Mouse (Mus musculus) heart, adult 18-20 months (tissue): Measurements from ENCODE around the gene Itgb1. TPM values are rescaled to one million over a fixed set of nuclear protein-coding genes. Genes with fewer than 3 reads are reported as not detected.

Experiments
- DNase-seq, 2 experiments: peaks; one replicate each; pipeline ENCODE4 v3.0.0; 2021 to 2022; ENCODE audit warnings: mixed read lengths in 1 of 2
- long read RNA-seq, 2 experiments: library from polyadenylated mRNA; stranded (forward); transcript quantifications; one replicate each; pipeline ENCODE4 v2.0.0; 2021
- total RNA-seq, 2 experiments: library from RNA; stranded (reverse); gene quantifications; 2 replicates each; pipeline ENCODE4 v1.2.3; 2021

Gene Itgb1
- 100 to 1,000 TPM; 307 to 323 TPM for total RNA-seq
- long read RNA-seq, experiment 1, transcript Itgb1-201 (16 exons, 3,815 nt), result major isoform, 86 of 235 reads
- long read RNA-seq, experiment 1, partial matches to known transcripts, result 33 of 235 reads
- long read RNA-seq, experiment 1, other reads (novel, unspliced or antisense), result 115 of 235 reads
- long read RNA-seq, experiment 2, transcript Itgb1-201 (16 exons, 3,815 nt), result major isoform, 32 of 100 reads
- long read RNA-seq, experiment 2, partial matches to known transcripts, result 17 of 100 reads
- long read RNA-seq, experiment 2, other reads (novel, unspliced or antisense), result 51 of 100 reads

DNA sequence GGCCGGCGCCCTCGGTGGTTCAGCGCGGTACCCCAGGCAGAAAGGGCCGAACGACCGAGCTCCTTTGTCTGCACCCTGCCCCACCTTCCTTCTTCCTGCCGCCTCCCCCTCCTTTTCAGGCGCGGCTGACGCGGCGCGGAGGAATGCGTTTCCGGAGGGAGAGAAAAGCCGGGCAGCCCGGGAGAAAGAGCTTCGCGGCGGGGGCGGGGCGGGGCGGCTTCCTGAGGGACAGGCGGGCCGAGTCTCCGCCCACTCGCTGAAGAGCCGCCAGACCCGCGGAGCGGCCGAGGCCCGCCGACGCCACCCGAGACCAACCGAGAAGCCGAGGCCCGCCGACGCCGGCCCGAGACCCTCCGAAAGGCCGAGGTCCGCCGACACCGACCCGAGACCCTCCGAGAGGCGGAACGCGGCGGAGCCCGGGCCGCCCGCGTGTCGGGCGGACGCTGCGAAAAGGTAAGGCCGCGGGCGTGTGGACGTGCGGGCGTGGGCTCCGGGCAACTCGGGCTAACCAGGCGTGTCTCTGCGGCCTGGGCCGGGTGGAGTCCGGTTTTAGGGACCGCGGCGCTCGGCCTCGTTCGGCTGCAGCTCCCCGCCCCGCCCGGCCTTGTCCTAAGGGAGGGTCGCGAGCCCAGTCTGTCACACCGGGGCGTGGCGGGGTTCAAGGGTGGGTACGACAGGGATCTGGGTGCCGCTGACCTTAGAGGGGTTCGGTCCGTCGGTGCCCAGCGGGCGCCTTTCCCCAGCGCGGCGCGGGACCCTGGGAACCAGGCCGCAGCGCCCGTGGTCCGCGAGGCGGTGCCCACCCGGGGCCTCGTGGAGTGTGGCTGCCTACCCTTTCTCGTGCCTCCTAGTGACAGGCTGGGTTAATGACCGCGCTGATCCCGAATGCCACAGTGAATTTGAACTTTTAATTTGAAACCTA is at the start of gene Itgb1:
Gene Itgb1, plus strand, starts transcription at position 148 of the 922 bp plus-strand sequence.
- DNase-seq, result peak; percentile 95 to 97

DNA sequence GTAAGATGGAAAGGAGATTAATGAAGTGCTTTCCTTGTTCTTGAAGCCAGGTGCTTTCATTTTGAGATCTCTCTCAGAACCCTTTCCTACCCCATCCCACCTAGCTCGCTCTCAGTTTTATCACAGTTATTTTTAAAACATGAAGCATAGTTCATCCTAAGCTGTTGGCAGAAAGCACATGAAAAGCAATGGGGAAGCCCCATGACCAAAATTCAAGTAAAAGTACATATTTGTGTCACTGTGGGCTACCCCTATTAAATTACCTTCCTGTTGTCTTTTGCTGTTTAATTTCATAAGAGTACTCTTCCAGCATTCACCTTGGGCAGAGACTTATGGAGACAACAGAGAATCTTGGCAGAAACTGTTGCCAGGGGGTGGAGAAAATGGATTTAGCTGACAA is 42.4 kb upstream of the Itgb1 start:
- DNase-seq, result no peak

DNA sequence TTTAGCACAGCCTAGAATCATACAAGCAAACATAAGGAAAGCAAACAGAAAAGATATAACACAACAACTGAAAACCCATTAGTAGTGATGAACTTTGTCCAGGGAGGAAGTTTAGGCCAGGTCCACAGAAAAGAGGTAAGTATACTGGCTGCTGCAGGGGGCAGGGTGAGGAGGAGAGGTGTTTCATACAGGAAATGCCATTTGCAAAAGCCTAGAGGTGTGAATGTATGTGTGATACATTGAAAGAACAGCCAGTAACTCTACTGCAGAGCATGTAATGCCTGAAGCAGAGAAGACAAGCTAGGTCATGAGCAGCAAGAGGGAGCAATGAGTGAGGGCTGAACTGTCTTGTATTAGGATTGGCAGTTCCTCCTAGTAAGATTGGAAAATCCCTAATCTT is 40.0 kb upstream of the Itgb1 start:
- no peak for DNase-seq

DNA sequence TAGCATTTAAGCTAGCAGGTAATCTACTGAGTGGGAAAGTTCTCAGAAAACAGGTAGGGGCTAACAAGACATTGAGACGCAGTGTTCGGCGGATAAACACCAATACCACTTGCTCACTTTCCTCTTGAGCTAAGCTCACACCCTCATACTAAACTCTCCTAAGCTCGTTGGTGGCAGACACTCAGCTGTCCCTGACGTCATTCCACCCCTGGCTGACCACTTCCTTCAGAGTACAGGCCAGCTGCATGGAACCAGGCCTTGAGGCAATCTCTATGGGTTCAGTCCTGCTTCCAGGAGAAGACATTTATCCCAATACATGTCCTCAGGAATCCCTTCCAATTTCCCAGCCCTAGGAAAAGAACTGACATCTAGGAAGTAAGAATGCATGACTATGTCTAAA is 39.0 kb upstream of the Itgb1 start:
- no peak for DNase-seq

DNA sequence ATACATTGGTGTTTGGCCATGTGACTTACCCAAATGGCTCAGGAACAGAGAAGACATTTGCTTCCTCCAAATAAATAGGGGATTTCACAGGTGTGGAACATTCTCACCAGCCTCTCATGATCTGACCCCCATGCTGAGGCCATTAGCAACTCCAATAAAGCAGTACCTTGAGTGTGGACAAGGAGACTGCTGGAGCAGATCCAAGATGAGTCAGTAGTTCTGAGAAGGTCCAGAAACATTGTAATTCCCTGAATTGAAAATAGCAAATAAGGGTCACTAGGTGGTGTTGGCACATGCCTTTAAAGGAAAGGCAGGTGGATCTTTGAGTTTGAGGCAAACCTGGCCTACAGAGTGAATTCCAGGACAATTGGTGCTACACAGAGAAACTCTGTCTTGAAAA is 37.4 kb upstream of the Itgb1 start:
- no peak for DNase-seq

DNA sequence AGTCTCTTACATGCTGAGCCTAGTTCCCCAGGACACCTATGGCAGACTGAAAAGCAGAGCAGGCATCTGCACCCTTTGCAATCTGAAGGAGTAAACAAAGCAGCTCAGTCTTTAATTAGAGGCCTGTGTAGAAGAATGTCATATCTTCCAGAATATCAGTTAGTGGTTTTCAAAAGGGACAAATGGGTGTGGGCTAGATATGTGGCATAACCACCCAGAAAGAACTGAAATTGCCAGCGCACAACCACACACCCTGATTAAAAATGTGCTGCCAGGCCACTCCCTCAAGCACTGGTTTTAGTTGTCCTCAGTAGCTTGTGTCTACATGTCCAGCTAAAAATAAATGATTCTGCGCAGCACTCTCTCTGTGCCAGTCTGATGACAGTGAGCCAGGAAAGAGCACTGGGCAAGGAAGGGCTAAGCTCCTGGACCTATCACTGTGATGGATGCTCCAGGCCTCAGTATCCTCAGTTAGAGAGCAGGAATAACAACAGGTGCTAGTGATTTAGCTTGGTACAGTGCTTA is 35.1 kb upstream of the Itgb1 start:
- peak; percentile 47 to 61 for DNase-seq

DNA sequence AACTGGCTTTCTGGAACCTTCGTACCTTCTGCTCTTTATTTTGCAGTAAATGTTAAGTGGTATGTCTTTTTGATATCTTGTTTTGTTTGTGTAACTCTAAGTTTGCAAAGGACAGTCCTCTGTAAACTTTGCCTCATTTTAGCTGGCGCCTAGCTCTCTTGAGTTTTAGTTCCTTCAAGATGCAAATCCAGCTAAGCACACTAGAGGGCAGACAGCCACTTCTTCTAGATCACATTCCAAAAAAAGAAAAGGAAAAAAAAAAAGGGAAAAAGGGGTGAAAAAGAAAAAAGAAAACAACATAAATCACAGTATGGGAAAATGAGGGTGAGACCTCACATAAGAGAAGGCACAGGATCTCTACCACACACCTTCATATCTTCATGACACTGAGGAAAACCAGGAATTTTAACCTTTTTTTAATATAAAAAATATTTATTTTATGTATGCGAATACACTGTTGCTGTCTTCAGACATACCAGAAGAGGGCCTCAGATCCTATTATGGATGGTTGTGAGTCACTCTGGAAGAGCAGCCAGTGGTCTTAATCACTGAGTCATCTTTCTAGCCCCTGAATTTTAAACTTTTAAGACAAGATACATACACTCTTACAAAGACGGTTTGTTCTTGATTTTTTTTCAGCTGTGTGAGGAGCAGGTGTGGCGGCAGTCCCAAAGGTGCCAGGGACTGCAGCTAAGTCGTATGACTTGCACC is 32.9 kb upstream of the Itgb1 start:
- DNase-seq, result peak; percentile 63 to 76

DNA sequence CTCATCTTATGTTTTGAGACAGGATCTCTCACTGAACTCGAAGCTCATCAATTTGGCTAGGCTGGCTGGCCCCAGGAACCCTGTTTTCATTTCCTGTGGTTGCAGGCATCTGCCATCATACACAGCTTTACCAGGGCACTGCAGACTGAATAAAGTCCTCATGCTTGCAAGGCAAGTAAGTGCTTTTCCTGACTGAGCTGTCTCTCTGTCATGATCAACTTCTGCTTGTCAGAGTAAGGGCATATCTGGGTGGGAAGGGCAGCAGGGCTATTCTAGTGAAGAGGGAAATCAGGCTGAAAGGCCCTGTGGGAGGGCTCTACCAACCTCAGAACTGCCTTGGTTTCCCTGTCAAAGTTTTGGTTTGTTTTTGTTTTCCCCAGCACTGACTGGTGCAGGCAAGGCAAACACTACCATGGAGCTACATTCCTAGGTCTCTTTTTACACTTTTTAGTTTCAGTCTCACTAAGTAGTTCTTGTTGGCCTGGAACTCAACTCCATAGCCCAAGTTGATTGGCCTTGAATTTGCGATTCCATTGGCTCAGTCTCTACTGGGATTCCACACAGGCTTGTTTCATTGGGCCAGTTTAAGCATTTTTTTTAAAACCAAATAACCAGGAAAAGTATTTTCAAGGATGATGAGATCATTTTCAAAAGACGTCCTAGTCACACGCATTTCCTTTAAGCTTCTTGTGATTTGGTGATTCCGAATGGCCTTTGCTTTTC is 31.7 kb upstream of the Itgb1 start:
- DNase-seq, result peak; percentile 14 to 46

DNA sequence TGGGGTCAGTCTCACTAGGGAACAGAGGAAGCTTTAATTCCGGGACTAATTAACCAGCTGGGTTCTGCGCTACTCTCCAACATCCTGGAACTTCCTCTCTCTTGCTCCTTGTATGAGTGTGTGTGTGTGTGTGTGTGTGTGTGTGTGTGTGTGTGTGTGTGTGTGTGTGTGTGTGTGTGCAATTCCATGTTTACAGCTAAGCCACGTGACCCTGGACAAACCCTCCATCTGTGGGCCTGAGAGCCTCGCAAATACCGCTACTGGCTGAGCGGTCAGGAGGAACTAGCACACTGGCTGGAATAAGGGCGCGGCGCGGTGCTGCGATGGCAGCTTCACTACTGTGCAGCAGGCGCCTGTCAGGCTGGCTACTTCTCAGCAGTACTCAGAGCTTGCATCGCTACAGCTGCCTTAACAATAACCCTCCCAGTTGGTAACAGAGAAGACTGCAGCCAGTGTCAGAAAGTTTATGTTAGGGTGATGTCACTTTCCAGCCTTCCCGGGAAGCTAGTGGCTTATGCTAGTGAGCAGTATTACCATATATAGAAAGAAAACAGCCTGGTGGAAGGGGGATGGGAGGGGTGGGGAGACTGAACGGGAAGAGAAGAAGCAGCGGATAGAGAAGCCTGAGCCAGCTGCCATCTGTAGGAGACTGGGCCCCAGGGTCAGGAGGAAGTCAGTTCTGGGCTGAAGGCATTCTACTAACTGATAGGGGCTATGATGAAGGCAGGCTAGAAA is 30.9 kb upstream of the Itgb1 start:
- DNase-seq, result peak; percentile 86 to 89

DNA sequence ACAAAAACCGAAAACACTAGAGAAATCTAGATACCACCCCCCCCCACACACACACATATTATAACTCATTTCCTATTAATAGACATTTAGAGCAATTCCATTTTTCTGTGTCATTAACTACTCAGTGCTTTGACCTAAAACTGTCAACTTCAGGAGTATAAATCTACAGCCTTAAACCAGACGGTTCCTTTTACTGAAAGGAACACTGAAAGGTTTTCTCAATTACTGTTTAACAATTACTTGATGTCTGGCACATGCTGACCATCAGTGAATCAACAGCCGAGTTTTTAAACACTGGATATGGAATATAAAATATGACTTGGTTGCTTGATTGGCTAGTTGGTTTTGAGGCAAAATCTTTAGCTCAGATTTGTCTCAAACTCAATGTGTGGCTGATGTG is 23.3 kb upstream of the Itgb1 start:
- no peak for DNase-seq

DNA sequence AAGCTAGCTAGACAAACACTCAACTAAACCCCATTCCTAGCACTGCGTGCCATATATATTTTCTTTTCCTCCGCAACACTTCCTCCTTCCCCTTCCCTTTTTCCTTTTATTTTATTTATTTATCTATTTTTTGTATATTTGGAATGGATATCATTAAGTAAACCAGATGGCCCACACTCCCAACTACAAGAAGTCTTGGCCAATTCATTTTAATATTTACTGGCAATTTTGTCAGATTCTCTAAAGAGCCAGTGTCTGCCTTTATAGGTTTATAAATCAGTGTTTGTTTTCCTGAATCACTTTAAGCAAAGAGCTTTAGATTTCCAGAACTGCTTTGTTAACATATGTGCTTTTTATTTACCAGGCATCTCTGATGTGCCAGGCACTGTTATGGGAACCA is 22.8 kb upstream of the Itgb1 start:
- no peak for DNase-seq

DNA sequence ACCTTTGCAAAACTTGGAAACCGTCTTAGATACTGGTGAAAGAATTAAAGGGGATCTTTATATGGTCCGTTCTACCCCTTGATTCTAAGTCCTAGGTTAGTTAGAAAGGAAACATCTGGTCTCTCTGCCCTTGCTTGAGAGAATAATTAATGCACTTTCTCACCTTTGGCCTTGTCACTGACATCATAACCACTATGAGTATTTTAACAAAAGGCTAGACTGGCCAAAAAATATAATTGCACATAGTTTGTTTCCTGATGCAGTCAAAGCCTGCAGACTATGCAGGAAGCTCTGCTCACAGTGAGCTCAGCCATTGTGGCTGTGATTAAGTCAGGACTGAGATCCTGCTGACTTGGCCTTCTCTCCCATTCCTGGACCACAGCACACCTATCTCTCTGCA is 22.3 kb upstream of the Itgb1 start:
- peak in 1 of 2 experiments; percentile 30 for DNase-seq

DNA sequence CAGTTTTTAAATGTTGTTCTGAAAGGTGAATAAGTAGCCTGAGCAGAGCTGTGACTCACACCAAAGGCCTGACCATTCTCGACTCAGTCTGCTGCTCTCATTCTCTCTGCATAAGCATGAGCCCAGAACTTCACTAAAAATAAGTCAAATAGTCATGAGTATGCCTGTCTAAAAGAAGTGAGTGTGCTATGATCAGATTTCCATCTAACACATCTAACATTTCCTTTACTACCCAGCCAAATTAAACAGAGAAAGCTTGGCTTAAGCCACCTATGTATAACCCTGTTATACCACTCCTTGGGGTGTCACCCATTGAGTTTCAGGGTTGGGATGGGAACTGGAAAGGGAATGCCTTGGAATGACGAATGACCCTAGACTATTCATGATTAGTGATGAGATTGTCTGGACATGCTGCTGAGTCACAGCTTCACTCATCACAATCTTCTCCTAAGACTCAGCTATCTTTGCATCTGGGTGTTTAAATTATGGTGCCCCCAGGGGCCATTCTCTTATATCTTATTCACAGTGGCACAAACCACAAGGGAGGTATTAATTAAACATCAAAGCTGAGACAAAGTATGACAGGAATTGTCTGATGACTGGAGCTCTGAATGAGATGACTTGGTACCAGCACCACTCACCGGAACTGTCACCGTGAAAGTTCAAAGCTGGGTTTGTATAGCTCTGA is 18.7 kb upstream of the Itgb1 start:
- DNase-seq, result no peak

DNA sequence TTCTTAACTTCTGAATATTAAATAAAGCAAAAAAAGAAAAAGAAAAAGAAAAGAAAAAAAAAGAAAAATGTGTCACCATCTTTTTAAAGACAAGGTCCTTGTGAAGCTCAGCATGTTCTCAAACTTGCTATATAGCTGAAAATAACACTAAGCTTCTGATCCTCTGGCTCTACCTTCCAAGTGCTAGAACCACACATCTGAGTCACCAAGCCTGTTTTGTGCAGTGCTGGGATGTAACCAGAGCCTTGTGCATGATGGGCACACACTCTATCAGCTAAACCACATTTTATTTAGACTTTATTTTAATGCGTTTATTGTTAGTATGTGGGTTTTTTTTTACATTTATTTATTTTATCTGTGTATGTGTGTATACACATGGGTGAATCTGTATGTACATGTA is 13.6 kb upstream of the Itgb1 start:
- no peak for DNase-seq

DNA sequence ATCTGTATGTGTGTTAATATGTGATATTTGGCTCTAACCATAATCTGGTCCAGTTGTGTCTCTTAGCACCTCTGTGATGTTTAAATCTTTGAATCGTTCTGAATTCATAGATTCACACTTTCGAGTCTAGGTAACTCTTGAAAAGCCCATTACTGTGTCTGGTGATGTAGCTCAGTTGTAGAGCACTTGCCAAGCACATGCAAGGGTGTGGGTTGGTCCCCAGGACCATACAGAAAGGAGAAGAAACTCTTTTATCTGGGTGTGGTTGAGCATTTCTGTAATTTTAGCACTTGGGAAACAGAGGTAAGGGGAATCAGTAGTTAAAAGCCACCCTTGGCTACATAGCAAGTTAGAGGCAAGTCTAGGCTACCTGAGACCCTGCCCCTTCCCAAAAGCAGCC is 13.0 kb upstream of the Itgb1 start:
- no peak for DNase-seq

DNA sequence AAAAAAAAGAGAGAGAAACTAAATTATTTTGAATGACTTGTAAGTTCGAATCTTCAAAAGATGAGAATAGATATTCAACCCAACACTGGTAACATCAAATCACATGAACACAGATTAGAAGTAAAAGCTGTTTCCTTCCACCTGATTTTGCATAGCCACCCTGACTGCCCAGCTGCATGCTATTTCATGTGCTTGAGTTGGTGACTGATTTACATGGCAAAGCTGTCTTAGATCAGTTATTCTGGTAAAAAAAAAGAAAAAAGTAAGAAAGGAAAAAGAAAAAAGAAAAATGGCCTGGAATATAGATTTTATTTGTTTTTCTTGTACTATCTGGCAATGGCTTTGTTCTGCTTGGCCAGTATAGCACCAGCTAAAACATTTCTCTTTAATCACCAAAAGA is 12.5 kb upstream of the Itgb1 start:
- DNase-seq, result no peak

DNA sequence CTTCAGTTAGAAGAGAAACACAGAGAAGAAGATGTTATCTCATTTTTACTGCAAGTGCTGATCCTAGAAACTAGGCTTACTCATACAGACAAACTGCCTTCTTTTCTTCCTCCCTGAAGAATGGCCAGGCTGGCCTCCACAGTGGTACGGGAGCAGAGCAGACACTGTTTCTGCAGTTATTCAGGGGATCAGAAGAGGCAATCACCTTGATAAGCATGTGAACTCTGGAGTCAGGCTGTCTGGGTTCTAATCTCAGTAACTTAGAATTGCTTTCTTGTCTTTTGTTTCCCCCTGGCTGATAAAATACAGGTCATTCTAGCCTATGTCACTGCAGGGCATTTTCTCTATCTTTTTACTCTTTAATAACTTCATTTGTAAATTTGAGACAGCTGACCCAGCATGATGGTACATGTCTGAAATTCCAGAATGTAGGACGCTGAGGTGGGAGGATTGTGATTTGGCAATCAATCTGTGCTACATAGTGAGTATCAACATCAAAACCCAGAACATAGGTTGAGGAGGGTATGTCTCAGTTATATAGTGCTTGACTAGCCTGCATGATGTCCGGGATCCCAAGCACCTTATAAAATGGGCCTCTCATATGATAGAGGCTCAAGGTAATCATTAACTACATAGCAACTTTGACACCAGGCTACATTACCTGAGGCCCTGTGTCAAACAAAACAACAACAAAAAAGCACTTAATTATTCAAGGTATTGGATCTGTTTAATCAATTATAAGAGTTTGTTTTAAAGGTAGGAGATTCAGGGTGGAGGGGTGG is 9.4 kb upstream of the Itgb1 start:
- DNase-seq, result no peak

DNA sequence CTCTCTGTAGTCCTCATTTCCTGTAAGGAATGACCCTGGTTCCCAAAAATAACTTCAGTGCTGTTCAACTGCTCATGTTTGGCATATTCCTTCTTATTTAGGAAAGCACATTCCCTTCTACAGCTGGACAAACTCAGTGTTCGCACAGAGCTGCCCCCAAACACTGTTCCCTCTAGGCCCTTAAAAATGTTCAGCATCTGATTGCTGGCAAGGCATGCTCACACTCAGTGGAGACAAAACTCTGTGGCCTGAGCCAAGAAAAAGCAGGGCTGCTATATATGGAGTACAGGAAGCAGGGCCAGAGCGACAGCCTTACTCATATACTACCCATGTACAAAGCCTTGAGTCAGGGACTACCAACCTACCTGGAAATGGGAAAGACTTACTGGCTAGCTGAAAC is 5.5 kb upstream of the Itgb1 start:
- DNase-seq, result peak; percentile 71 to 88

DNA sequence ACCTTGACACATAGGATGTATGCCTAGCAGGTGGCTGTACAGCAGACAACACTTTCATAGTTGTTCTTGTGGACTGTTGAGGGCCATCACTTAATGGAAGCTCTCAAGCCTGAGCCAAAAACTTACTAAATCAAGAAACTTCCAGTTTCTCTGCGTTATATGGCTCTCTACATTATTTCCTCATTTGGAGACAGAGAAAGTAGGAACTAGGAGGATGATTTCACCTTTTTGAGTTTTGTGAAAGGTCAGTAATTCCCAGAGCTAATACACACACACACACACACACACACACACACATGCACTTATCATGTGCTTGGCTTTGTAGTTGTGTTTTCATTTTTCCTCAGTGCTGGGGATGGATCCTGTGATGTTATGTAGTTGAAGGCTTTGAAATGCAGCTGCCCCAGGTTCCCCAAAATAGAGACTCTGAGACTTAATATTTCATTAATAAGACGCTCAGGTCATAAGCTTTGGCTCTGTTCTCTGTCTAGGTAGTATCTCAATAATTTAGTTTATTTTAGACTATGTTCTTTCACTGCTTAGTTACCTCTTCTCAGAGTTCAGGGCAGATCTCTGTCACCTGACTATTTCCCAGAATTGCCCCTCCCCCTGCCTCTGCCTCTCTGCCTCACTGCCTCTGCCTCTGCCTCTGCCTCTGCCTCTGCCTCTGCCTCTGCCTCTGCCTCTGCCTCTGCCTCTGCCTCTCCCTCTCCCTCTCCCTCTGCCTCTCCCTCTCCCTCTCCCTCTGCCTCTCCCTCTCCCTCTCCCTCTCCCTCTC is 4.7 kb upstream of the Itgb1 start:
- no peak for DNase-seq
